Mouse (Mus musculus): ENCODE data around the gene Gm38655.
"Not testable (repeated sequence)": the region's sequence is repeated elsewhere in the genome, so short reads cannot be mapped to it uniquely, and the experiment has no call there.

Gene Gm38655

GRCm38 (mm10) chr17:25169706-25170105 is 5.6 kb downstream of the Gm38655 start:
- DNase-seq (ENCODE audit: low spot score): no peak

DNA sequence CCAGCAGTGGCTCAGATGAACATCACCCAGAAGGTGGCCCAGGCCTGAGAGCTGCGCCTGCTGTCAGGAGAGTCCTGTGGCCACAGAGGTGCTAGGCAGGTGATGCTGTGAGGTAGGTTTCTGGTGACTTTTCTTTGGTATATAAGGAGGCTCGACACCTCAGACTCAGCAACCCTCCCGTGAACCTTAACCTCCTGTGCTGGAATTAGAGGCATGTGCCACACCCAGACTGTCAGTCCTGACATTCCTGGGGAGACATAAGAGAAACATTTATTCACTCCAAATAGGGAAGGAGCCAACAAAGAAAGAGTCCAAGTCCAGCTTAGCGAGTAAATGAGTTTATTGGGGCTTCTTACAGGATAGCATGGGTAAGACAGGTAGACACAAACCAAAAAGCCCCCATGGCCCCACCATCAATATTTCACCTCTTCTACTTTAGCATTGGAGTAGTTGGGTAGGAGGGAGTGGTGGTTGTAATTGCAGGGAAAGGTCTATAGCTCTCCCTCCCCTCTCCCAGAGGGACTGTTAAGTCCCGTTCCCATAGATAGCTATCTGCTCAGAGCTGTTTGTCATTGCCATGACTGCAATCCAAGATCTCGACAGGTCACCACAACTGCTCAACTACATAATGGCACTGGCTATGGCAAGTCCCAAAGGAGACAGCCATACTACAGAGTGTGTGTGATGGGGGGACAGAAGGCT is 9.2 kb downstream of the Gm38655 start:
- DNase-seq (ENCODE audit: low spot score): no peak

GRCm38 (mm10) chr17:25164770-25165169 is 10.5 kb downstream of the Gm38655 start:
- DNase-seq (ENCODE audit: low spot score): no peak

- DNase-seq (ENCODE audit: low spot score): no peak
Observed at GRCm38 (mm10) chr17:25163387-25163786, 11.9 kb downstream of the Gm38655 start.

DNA sequence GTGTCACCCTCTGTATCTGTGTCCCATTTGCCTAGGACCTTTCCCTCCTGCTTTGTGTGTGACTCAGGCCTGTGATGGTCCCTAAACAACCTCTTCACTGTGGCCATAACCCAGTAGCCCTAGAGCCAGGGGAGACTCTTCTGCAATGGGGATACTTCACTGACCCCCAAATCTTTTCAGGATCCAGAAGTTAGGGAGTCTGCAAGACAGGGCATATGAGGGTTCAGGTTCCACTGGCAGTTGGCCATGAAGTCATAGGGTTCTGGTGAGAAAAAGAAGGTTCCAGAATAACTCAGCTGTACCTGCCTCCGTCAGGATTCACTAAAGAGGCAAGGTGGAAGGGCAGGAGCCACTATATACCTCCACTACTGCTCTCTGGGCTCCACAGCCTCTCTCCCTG is 13.1 kb downstream of the Gm38655 start, which contains the start of gene Ccdc154:
Gene Ccdc154 (plus strand): TSS at position 301 of the 400 bp plus-strand sequence.
- no peak for DNase-seq (ENCODE audit: low spot score)

GRCm38 (mm10) chr17:25139960-25140359 is 35.3 kb downstream of the Gm38655 start:
- DNase-seq (ENCODE audit: low spot score): no peak

GRCm38 (mm10) chr17:25138803-25139202 is 36.5 kb downstream of the Gm38655 start:
- no peak for DNase-seq (ENCODE audit: low spot score)

GRCm38 (mm10) chr17:25135622-25136021 is 39.6 kb downstream of the Gm38655 start:
- no peak for DNase-seq (ENCODE audit: low spot score)

DNA sequence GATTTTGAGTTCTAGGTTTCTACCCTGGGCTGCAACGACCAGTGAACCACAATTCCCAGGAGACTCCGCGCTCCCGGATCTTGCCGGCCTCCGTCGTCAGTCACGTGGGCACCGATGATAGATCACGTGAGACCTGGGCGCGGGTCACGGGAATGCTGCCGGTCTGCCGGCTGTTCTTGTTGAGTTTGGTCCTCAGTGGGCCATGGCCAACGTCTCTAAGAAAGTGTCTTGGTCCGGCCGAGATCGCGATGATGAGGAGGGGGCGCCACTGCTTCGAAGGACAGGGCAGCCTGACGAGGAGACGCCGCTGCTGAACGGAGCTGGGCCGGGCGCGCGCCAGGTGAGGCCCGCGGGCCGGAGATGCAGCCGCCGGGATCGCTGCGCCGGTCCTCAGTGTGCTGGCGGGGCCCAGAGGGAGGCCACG is 42.0 kb downstream of the Gm38655 start, which contains the start of gene Clcn7:
Gene Clcn7 (plus strand): TSS at position 117 of the 424 bp plus-strand sequence.
- peak; percentile 95 for DNase-seq (ENCODE audit: low spot score)

GRCm38 (mm10) chr17:25130060-25130459 is 45.2 kb downstream of the Gm38655 start:
- DNase-seq (ENCODE audit: low spot score): no peak

- no peak for DNase-seq (ENCODE audit: low spot score)
Observed at GRCm38 (mm10) chr17:25127681-25128080, 47.6 kb downstream of the Gm38655 start.

DNA sequence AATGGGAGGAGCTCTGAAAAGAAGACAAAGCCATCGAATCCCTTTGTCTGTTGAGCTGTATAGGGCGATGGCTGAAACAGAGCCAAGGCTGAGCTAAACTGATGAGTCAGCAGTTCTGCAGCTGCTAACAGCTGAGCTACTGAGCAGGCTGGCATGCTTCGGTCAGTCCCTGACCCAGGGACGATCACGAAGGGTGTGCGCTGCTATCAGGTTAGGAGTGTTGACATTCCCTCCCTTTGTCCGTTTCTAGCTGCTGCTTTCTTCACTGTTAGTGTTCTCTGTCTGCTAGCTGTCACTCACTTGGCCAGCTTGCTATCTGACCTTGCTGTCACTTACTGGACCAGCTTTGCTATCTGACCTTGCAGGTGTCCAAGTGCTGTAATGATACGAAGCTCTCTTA is 48.2 kb downstream of the Gm38655 start:
- DNase-seq (ENCODE audit: low spot score): no peak

DNA sequence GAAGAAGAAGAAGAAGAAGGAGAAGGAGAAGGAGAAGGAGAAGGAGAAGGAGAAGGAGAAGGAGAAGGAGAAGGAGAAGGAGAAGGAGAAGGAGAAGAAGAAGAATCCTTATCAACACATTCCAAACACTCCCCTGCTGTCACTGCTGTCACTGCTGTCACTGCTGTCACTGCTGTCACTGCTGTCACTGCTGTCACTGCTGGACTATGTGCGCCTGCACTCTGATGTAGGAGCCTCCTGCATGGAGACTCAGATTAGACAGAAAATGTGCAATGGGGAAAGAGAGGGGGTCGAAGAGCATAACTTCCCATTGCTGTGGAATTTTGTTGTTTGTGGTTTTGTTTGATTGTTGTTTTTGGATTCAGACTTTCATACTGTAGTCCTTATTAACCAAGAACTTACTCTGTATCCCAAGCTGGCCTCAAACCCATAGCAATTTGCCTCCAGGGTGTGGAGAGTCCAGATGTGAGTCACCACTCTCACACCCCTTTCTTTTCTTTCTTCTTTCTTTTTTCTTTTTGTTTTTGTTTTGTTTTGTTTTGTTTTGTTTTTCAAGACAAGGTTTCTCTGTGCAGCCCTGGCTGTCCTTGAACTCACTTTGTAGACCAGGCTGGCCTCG is 49.7 kb downstream of the Gm38655 start:
- DNase-seq (ENCODE audit: low spot score): not testable (repeated sequence)

- DNase-seq (ENCODE audit: low spot score): no peak
Observed at GRCm38 (mm10) chr17:25123979-25124378, 51.3 kb downstream of the Gm38655 start.
